In genomic region chr12:111161943-111162311, GRCm38 (mm10) we compare ENCODE assay signal across 9 mouse cellular contexts. TPM values are rescaled to one million over a fixed set of nuclear protein-coding genes. Genes with fewer than 3 reads are reported as not detected.
DNase-seq lines count a peak whose midpoint lies in the region; ATAC-seq lines count a peak whose summit lies in the region.
"Had no signal": no experiment of that assay in that cellular context is flagged by ENCODE, and none has a peak within 500 bp of the region (broad histone marks: within the 10 kb centered on the region; RNA-seq: fewer than 3 reads in every experiment).

No protein-coding gene starts in this region.

- no peaks in the 10 kb centered on the region for H3K36me3 ChIP-seq in lung, embryonic 16.5 days (ENCODE audit: control insufficient read depth, insufficient read depth, low read length)
- no peaks in the 10 kb centered on the region for H3K36me3 ChIP-seq in hindbrain, embryonic 10.5 days
- H3K36me3 ChIP-seq in limb, embryonic 12.5 days, result no peaks in the 10 kb centered on the region
- no peaks in the 10 kb centered on the region for H3K36me3 ChIP-seq in stomach, embryonic 15.5 days

- 27% methylated on average over 7 of the region's 7 CpGs for WGBS in lung, embryonic 16.5 days
- WGBS in hindbrain, embryonic 10.5 days, result 37% methylated on average over 7 of the region's 7 CpGs
- 42% methylated on average over 7 of the region's 7 CpGs for WGBS in limb, embryonic 12.5 days
- 30% methylated on average over 7 of the region's 7 CpGs for WGBS in stomach, embryonic 15.5 days

- H3K9me3 ChIP-seq in lung, embryonic 16.5 days (ENCODE audit: control insufficient read depth, low read length), result no peaks in the 10 kb centered on the region
- no peaks in the 10 kb centered on the region for H3K9me3 ChIP-seq in hindbrain, embryonic 10.5 days
- no peaks in the 10 kb centered on the region for H3K9me3 ChIP-seq in limb, embryonic 12.5 days
- H3K9me3 ChIP-seq in stomach, embryonic 15.5 days, result no peaks in the 10 kb centered on the region

- no peaks in the 10 kb centered on the region for H3K27me3 ChIP-seq in lung, embryonic 16.5 days (ENCODE audit: control insufficient read depth, insufficient read depth, low read depth, low read length)
- no peaks in the 10 kb centered on the region for H3K27me3 ChIP-seq in hindbrain, embryonic 10.5 days (ENCODE audit: insufficient read depth, poor library complexity, severe bottlenecking)
- 0 out of 2 replicates have a peak, but pooled peaks cover 2% of the 10 kb centered on the region for H3K27me3 ChIP-seq in limb, embryonic 12.5 days
- H3K27me3 ChIP-seq in stomach, embryonic 15.5 days (replicated peaks), result no peaks in the 10 kb centered on the region

- no peak overlapping the region for H3K27ac ChIP-seq in lung, embryonic 16.5 days (ENCODE audit: low read length)
- peak overlapping the region; percentile 88 for H3K27ac ChIP-seq in hindbrain, embryonic 10.5 days
- no peak overlapping the region for H3K27ac ChIP-seq in limb, embryonic 12.5 days
- no peak overlapping the region for H3K27ac ChIP-seq in stomach, embryonic 15.5 days

- peak overlapping the region; percentile 62 for H3K9ac ChIP-seq in lung, embryonic 16.5 days (ENCODE audit: low read length)
- no peak overlapping the region for H3K9ac ChIP-seq in limb, embryonic 12.5 days (replicated peaks)
- H3K9ac ChIP-seq in stomach, embryonic 15.5 days, result no peak overlapping the region

- H3K4me3 ChIP-seq in lung, embryonic 16.5 days (ENCODE audit: low read length), result peak overlapping the region; percentile 36
- H3K4me3 ChIP-seq in hindbrain, embryonic 10.5 days, result peak overlapping the region; percentile 38
- H3K4me3 ChIP-seq in limb, embryonic 12.5 days (replicated peaks), result no peak overlapping the region
- H3K4me3 ChIP-seq in stomach, embryonic 15.5 days (replicated peaks), result no peak overlapping the region

- H3K4me2 ChIP-seq in lung, embryonic 16.5 days (ENCODE audit: low read depth, low read length), result peak overlapping the region; percentile 62
- H3K4me2 ChIP-seq in limb, embryonic 12.5 days, result peak overlapping the region; percentile 38
- H3K4me2 ChIP-seq in stomach, embryonic 15.5 days, result peak overlapping the region; percentile 47

- peaks cover 25% of the 10 kb centered on the region for H3K4me1 ChIP-seq in lung, embryonic 16.5 days (replicated peaks; ENCODE audit: control insufficient read depth, insufficient read depth, low read length)
- H3K4me1 ChIP-seq in hindbrain, embryonic 10.5 days (replicated peaks), result peaks cover 55% of the 10 kb centered on the region
- peaks cover 16% of the 10 kb centered on the region for H3K4me1 ChIP-seq in limb, embryonic 12.5 days (replicated peaks)
- H3K4me1 ChIP-seq in stomach, embryonic 15.5 days, result peaks cover 20% of the 10 kb centered on the region

- no peak for DNase-seq in lung, adult 18-20 months
- DNase-seq in hindbrain, embryonic 10.5 days (ENCODE audit: low spot score), result no peak
- no peak for DNase-seq in Muller cell, postnatal 12 days (ENCODE audit: inconsistent ontology term)
- DNase-seq in testis, postnatal 10 days (ENCODE audit: low spot score), result no peak
- DNase-seq in lung, postnatal 14 days, result no peak

- no peak for ATAC-seq in lung, embryonic 16.5 days (ENCODE audit: low read depth)
- ATAC-seq in limb, embryonic 12.5 days (ENCODE audit: insufficient number of reproducible peaks, insufficient read depth, low FRiP score, low TSS enrichment, low read depth), result no peak
- ATAC-seq in stomach, embryonic 15.5 days (ENCODE audit: insufficient read depth, low FRiP score, low read depth), result no peak

RNA-seq across cellular contexts. Expression of gene Traf3, which starts 4.2 kb away (rescaled TPM):
- 5.8 and 7.7 TPM in 2 replicates for polyA plus RNA-seq in lung, embryonic 16.5 days (2015; fragmentation: Nextera tagmentation; extraction: Ambion mirVana)
- polyA plus RNA-seq in hindbrain, embryonic 10.5 days (2016; fragmentation: Nextera tagmentation; extraction: Ambion mirVana), result 11.0 and 13.9 TPM in 2 replicates
- polyA plus RNA-seq in limb, embryonic 12.5 days (2016; fragmentation: Nextera tagmentation; extraction: Ambion mirVana), result 13.8 and 14.1 TPM in 2 replicates
- 8.1 and 8.4 TPM in 2 replicates for polyA plus RNA-seq in stomach, embryonic 15.5 days (2015; fragmentation: Nextera tagmentation; extraction: Ambion mirVana)

RNA-seq across cellular contexts. Expression of gene 4930595D18Rik, which starts 22.4 kb away (rescaled TPM):
- not detected in 2 replicates for polyA plus RNA-seq in lung, embryonic 16.5 days (2015; fragmentation: Nextera tagmentation; extraction: Ambion mirVana)
- not detected in 2 replicates for polyA plus RNA-seq in hindbrain, embryonic 10.5 days (2016; fragmentation: Nextera tagmentation; extraction: Ambion mirVana)
- not detected in 2 replicates for polyA plus RNA-seq in limb, embryonic 12.5 days (2016; fragmentation: Nextera tagmentation; extraction: Ambion mirVana)
- polyA plus RNA-seq in stomach, embryonic 15.5 days (2015; fragmentation: Nextera tagmentation; extraction: Ambion mirVana), result not detected in 2 replicates
- polyA plus RNA-seq: liver, adult 2 months had no signal

Comparison
In these comparisons a context has a peak if more than half of its experiments do, and no peak if none do; other contexts are left out.
1. H3K4me3 ChIP-seq: peak in lung, embryonic 16.5 days (single experiment) and hindbrain, embryonic 10.5 days (single experiment); none in limb, embryonic 12.5 days (single experiment) and stomach, embryonic 15.5 days (single experiment).
2. Peak in every context shown above with its lines, with median percentiles within 50 percentile points of each other: H3K4me2 ChIP-seq.